Mouse (Mus musculus): ENCODE data around the gene Pkdcc. TPM values are rescaled to one million over a fixed set of nuclear protein-coding genes. Genes with fewer than 3 reads are reported as not detected.

Gene Pkdcc
- polyA plus RNA-seq, 1 experiment from 2014 or later = 31.6 TPM

- H3K4me3 ChIP-seq (ENCODE audit: low read length) = no peak overlapping the region
- no peaks in the 10 kb centered on the region for H3K36me3 ChIP-seq (ENCODE audit: insufficient read depth, low read length)
- no peak overlapping the region for H3K9ac ChIP-seq (replicated peaks; ENCODE audit: low read length)
- no peak overlapping the region for H3K4me2 ChIP-seq (replicated peaks; ENCODE audit: low read depth, low read length)
- WGBS = 69% methylated on average over 2 of the region's 2 CpGs
- no peaks in the 10 kb centered on the region for H3K9me3 ChIP-seq (ENCODE audit: low read length)
- no peak for ATAC-seq (ENCODE audit: low FRiP score, low TSS enrichment)
- peaks cover 23% of the 10 kb centered on the region for H3K4me1 ChIP-seq (ENCODE audit: insufficient read depth, low read length)
- no peak overlapping the region for H3K27ac ChIP-seq (ENCODE audit: low read length)
- H3K27me3 ChIP-seq (ENCODE audit: insufficient read depth, low read length) = no peaks in the 10 kb centered on the region
These were observed 6.6 kb upstream of the Pkdcc start for GRCm38 (mm10) chr17:83208455-83208854.

GRCm38 (mm10) chr17:83210531-83210930 lies 4.6 kb upstream of the Pkdcc start:
- no peak overlapping the region for H3K27ac ChIP-seq (ENCODE audit: low read length)
- ATAC-seq (ENCODE audit: low FRiP score, low TSS enrichment) = no peak
- no peak overlapping the region for H3K4me2 ChIP-seq (replicated peaks; ENCODE audit: low read depth, low read length)
- no peaks in the 10 kb centered on the region for H3K9me3 ChIP-seq (ENCODE audit: low read length)
- H3K36me3 ChIP-seq (ENCODE audit: insufficient read depth, low read length) = no peaks in the 10 kb centered on the region
- no peaks in the 10 kb centered on the region for H3K27me3 ChIP-seq (ENCODE audit: insufficient read depth, low read length)
- H3K4me1 ChIP-seq (ENCODE audit: insufficient read depth, low read length) = peaks cover 21% of the 10 kb centered on the region
- no peak overlapping the region for H3K9ac ChIP-seq (replicated peaks; ENCODE audit: low read length)
- no peak overlapping the region for H3K4me3 ChIP-seq (ENCODE audit: low read length)
- WGBS = 70% methylated on average over 5 of the region's 5 CpGs

- Histone ChIP-seq H3K4me1 (ENCODE audit: insufficient read depth, low read length) (peaks cover 21% of the 10 kb centered on the region), H3K4me2 (replicated peaks; ENCODE audit: low read depth, low read length) (no peak overlapping the region), H3K9me3 (ENCODE audit: low read length) (no peaks in the 10 kb centered on the region), H3K36me3 (ENCODE audit: insufficient read depth, low read length) (no peaks in the 10 kb centered on the region), H3K9ac (replicated peaks; ENCODE audit: low read length) (0 out of 2 replicates have a peak overlapping the region, but pooled peaks have one; percentile 17), H3K4me3 (ENCODE audit: low read length) (no peak overlapping the region), H3K27me3 (ENCODE audit: insufficient read depth, low read length) (no peaks in the 10 kb centered on the region), H3K27ac (ENCODE audit: low read length) (no peak overlapping the region)
- WGBS = 66% methylated on average over 10 of the region's 10 CpGs
- no peak for ATAC-seq (ENCODE audit: low FRiP score, low TSS enrichment)
These were observed 3.9 kb upstream of the Pkdcc start for GRCm38 (mm10) chr17:83211196-83211595.

- Histone ChIP-seq H3K27me3 (ENCODE audit: insufficient read depth, low read length) (no peaks in the 10 kb centered on the region), H3K4me1 (ENCODE audit: insufficient read depth, low read length) (peaks cover 21% of the 10 kb centered on the region), H3K9ac (replicated peaks; ENCODE audit: low read length) (0 out of 2 replicates have a peak overlapping the region, but pooled peaks have one; percentile 37), H3K36me3 (ENCODE audit: insufficient read depth, low read length) (no peaks in the 10 kb centered on the region), H3K4me3 (ENCODE audit: low read length) (no peak overlapping the region), H3K27ac (ENCODE audit: low read length) (0 out of 2 replicates have a peak overlapping the region, but pooled peaks have one; percentile 13), H3K4me2 (replicated peaks; ENCODE audit: low read depth, low read length) (no peak overlapping the region), H3K9me3 (ENCODE audit: low read length) (no peaks in the 10 kb centered on the region)
- WGBS = 79% methylated on average over 2 of the region's 2 CpGs
- ATAC-seq (ENCODE audit: low FRiP score, low TSS enrichment) = no peak
These were observed 2.7 kb upstream of the Pkdcc start for GRCm38 (mm10) chr17:83212422-83212821.

GRCm38 (mm10) chr17:83213228-83213915 lies 1.7 kb upstream of the Pkdcc start:
- WGBS = 55% methylated on average over 9 of the region's 9 CpGs
- Histone ChIP-seq H3K4me1 (ENCODE audit: insufficient read depth, low read length) (peaks cover 30% of the 10 kb centered on the region), H3K4me3 (ENCODE audit: low read length) (peak overlapping the region; percentile 78), H3K27me3 (ENCODE audit: insufficient read depth, low read length) (no peaks in the 10 kb centered on the region), H3K4me2 (replicated peaks; ENCODE audit: low read depth, low read length) (peak overlapping the region; percentile 74), H3K9ac (replicated peaks; ENCODE audit: low read length) (peak overlapping the region; percentile 99), H3K36me3 (ENCODE audit: insufficient read depth, low read length) (no peaks in the 10 kb centered on the region), H3K27ac (ENCODE audit: low read length) (peak overlapping the region; percentile 85), H3K9me3 (ENCODE audit: low read length) (no peaks in the 10 kb centered on the region)
- ATAC-seq (ENCODE audit: low FRiP score, low TSS enrichment) = no peak

- no peaks in the 10 kb centered on the region for H3K27me3 ChIP-seq (ENCODE audit: insufficient read depth, low read length)
- ATAC-seq (ENCODE audit: low FRiP score, low TSS enrichment) = peak; percentile 39
- peaks cover 38% of the 10 kb centered on the region for H3K4me1 ChIP-seq (ENCODE audit: insufficient read depth, low read length)
- H3K4me3 ChIP-seq (ENCODE audit: low read length) = peak overlapping the region; percentile 78
- H3K9ac ChIP-seq (replicated peaks; ENCODE audit: low read length) = peak overlapping the region; percentile 99
- peak overlapping the region; percentile 85 for H3K27ac ChIP-seq (ENCODE audit: low read length)
- 0% methylated on average over 16 of the region's 16 CpGs for WGBS
- H3K4me2 ChIP-seq (replicated peaks; ENCODE audit: low read depth, low read length) = peak overlapping the region; percentile 74
- H3K36me3 ChIP-seq (ENCODE audit: insufficient read depth, low read length) = peaks cover 3% of the 10 kb centered on the region; the same call in 1 of the 2 replicates
- no peaks in the 10 kb centered on the region for H3K9me3 ChIP-seq (ENCODE audit: low read length)
These were observed 915 bp upstream of the Pkdcc start for GRCm38 (mm10) chr17:83214161-83214592.

GRCm38 (mm10) chr17:83215529-83216244 lies 595 bp downstream of the Pkdcc start:
- under 1% methylated on average over 74 of the region's 80 CpGs for WGBS
- Histone ChIP-seq H3K27me3 (ENCODE audit: insufficient read depth, low read length) (no peaks in the 10 kb centered on the region), H3K27ac (ENCODE audit: low read length) (peak overlapping the region; percentile 85), H3K9ac (replicated peaks; ENCODE audit: low read length) (peak overlapping the region; percentile 99), H3K4me2 (replicated peaks; ENCODE audit: low read depth, low read length) (peak overlapping the region; percentile 74), H3K9me3 (ENCODE audit: low read length) (no peaks in the 10 kb centered on the region), H3K36me3 (ENCODE audit: insufficient read depth, low read length) (peaks cover 3% of the 10 kb centered on the region; the same call in 1 of the 2 replicates), H3K4me3 (ENCODE audit: low read length) (peak overlapping the region; percentile 78), H3K4me1 (ENCODE audit: insufficient read depth, low read length) (peaks cover 53% of the 10 kb centered on the region)
- peak; percentile 7 for ATAC-seq (ENCODE audit: low FRiP score, low TSS enrichment)

GRCm38 (mm10) chr17:83216251-83216919 lies 1.3 kb downstream of the Pkdcc start:
- Histone ChIP-seq H3K4me3 (ENCODE audit: low read length) (peak overlapping the region; percentile 78), H3K36me3 (ENCODE audit: insufficient read depth, low read length) (peaks cover 10% of the 10 kb centered on the region; the same call in 1 of the 2 replicates), H3K4me2 (replicated peaks; ENCODE audit: low read depth, low read length) (peak overlapping the region; percentile 74), H3K9me3 (ENCODE audit: low read length) (no peaks in the 10 kb centered on the region), H3K27ac (ENCODE audit: low read length) (peak overlapping the region; percentile 85), H3K9ac (replicated peaks; ENCODE audit: low read length) (peak overlapping the region; percentile 99), H3K4me1 (ENCODE audit: insufficient read depth, low read length) (peaks cover 60% of the 10 kb centered on the region), H3K27me3 (ENCODE audit: insufficient read depth, low read length) (no peaks in the 10 kb centered on the region)
- ATAC-seq (ENCODE audit: low FRiP score, low TSS enrichment) = no peak
- 9% methylated on average over 7 of the region's 7 CpGs for WGBS

GRCm38 (mm10) chr17:83218189-83218588 lies 3.1 kb downstream of the Pkdcc start:
- H3K9ac ChIP-seq (replicated peaks; ENCODE audit: low read length) = peak overlapping the region; percentile 99

More at GRCm38 (mm10) chr17:83218189-83218588, 3.1 kb downstream of the Pkdcc start:
- H3K27ac ChIP-seq (ENCODE audit: low read length) = peak overlapping the region; percentile 85
- peaks cover 71% of the 10 kb centered on the region for H3K4me1 ChIP-seq (ENCODE audit: insufficient read depth, low read length)
- WGBS = 6% methylated on average over 2 of the region's 2 CpGs
- H3K4me3 ChIP-seq (ENCODE audit: low read length) = peak overlapping the region; percentile 78
- H3K36me3 ChIP-seq (ENCODE audit: insufficient read depth, low read length) = peaks cover 17% of the 10 kb centered on the region; the same call in 1 of the 2 replicates
- no peaks in the 10 kb centered on the region for H3K9me3 ChIP-seq (ENCODE audit: low read length)
- peak overlapping the region; percentile 74 for H3K4me2 ChIP-seq (replicated peaks; ENCODE audit: low read depth, low read length)
- ATAC-seq (ENCODE audit: low FRiP score, low TSS enrichment) = no peak
- no peaks in the 10 kb centered on the region for H3K27me3 ChIP-seq (ENCODE audit: insufficient read depth, low read length)

Data from kidney, embryonic 16.5 days (tissue).